Mouse (Mus musculus): Measurements from ENCODE around the gene Rmdn2.
A peak's percentile ranks its signal among the peaks of the same experiment; 100 is the strongest.

Gene Rmdn2

GRCm38 (mm10) chr17:79616621-79617020, 5.0 kb downstream of the Rmdn2 start:
- no peak for DNase-seq

GRCm38 (mm10) chr17:79618455-79618854, 6.8 kb downstream of the Rmdn2 start:
- no peak for DNase-seq

- no peak for DNase-seq
Measured at GRCm38 (mm10) chr17:79618984-79619383, 7.3 kb downstream of the Rmdn2 start.

- DNase-seq = no peak
Measured at GRCm38 (mm10) chr17:79622050-79622449, 10.4 kb downstream of the Rmdn2 start.

- no peak for DNase-seq
Measured at GRCm38 (mm10) chr17:79622574-79622973, 10.9 kb downstream of the Rmdn2 start.

GRCm38 (mm10) chr17:79623841-79624240, 12.2 kb downstream of the Rmdn2 start:
- no peak for DNase-seq

- no peak for DNase-seq
Measured at GRCm38 (mm10) chr17:79626241-79626816, 14.7 kb downstream of the Rmdn2 start.

GRCm38 (mm10) chr17:79649893-79650292, 38.2 kb downstream of the Rmdn2 start:
- DNase-seq = no peak

- no peak for DNase-seq
Measured at GRCm38 (mm10) chr17:79650297-79650696, 38.6 kb downstream of the Rmdn2 start.

- DNase-seq = no peak
Measured at GRCm38 (mm10) chr17:79653171-79653570, 41.5 kb downstream of the Rmdn2 start.

- DNase-seq = no peak
Measured at GRCm38 (mm10) chr17:79654187-79654586, 42.5 kb downstream of the Rmdn2 start.

GRCm38 (mm10) chr17:79657785-79658184, 46.1 kb downstream of the Rmdn2 start:
- no peak for DNase-seq

- DNase-seq = no peak
Measured at GRCm38 (mm10) chr17:79658452-79658851, 46.8 kb downstream of the Rmdn2 start.

- DNase-seq = no peak
Measured at GRCm38 (mm10) chr17:79658863-79659262, 47.2 kb downstream of the Rmdn2 start.

- peak; percentile 50 for DNase-seq
Measured at GRCm38 (mm10) chr17:79661387-79661786, 49.7 kb downstream of the Rmdn2 start.

- DNase-seq = no peak
Measured at GRCm38 (mm10) chr17:79661848-79662247, 50.2 kb downstream of the Rmdn2 start.

GRCm38 (mm10) chr17:79663393-79664105, 51.9 kb downstream of the Rmdn2 start:
- DNase-seq = peak; percentile 11

GRCm38 (mm10) chr17:79664106-79664417, 52.4 kb downstream of the Rmdn2 start:
- DNase-seq = no peak

- DNase-seq = no peak
Measured at GRCm38 (mm10) chr17:79670837-79671236, 59.2 kb downstream of the Rmdn2 start.

- no peak for DNase-seq
Measured at GRCm38 (mm10) chr17:79695106-79695505, 83.4 kb downstream of the Rmdn2 start.

GRCm38 (mm10) chr17:79695541-79695940, 83.9 kb downstream of the Rmdn2 start:
- DNase-seq = no peak

GRCm38 (mm10) chr17:79699197-79699596, 87.5 kb downstream of the Rmdn2 start:
- DNase-seq = no peak

GRCm38 (mm10) chr17:79700871-79701270, 89.2 kb downstream of the Rmdn2 start:
- no peak for DNase-seq

- DNase-seq = no peak
Measured at GRCm38 (mm10) chr17:79705671-79706455, 94.2 kb downstream of the Rmdn2 start.
